24 mouse cellular contexts compared by ENCODE assay signal in the genomic region with DNA sequence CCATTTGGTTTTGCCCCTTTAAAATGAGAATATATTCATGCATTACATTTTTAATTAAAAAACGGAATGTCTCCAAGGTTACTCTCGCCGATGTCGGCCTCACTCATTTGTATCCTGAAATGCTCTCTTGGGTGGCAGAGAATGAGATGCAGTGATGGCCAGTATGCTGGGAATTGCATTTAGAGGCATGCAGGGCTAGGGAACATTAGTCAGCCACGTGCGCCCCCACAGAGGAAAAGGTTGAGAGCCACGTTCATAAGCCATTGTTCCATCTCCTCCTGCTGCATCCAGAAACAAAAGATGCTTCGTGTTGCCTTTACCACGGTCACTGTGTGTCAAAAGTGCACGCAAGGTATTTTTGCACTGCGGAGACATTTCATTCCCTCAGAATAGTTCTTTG.
DNase-seq lines count a peak whose midpoint lies in the region; ATAC-seq and TF ChIP-seq lines count a peak whose summit lies in the region.
"Had no signal": no experiment of that assay in that cellular context is flagged by ENCODE, and none has a peak within 500 bp of the region (broad histone marks: within the 10 kb centered on the region; RNA-seq: fewer than 3 reads in every experiment).

No protein-coding gene starts in this region.

- no peak for ATAC-seq in neural tube, embryonic 11.5 days (ENCODE audit: insufficient read depth, low FRiP score, low TSS enrichment)
- ATAC-seq in hindbrain, postnatal 0 days: no peak
- no peak for ATAC-seq in midbrain, postnatal 0 days (ENCODE audit: low FRiP score)
- ATAC-seq: intestine, embryonic 15.5 days; liver, embryonic 12.5 days; Patski had no signal

- peak overlapping the region; percentile 65 for H3K27ac ChIP-seq in neural tube, embryonic 11.5 days (ENCODE audit: low read depth, low read length)
- no peak overlapping the region for H3K27ac ChIP-seq in hindbrain, postnatal 0 days
- no peak overlapping the region for H3K27ac ChIP-seq in midbrain, postnatal 0 days (ENCODE audit: low read depth, low read length)
- H3K27ac ChIP-seq in kidney, adult 2 months (ENCODE audit: insufficient read depth, low read depth, low read length): no peak overlapping the region
- H3K27ac ChIP-seq in thymus, adult 2 months (ENCODE audit: control insufficient read depth, insufficient read depth, low read length): no peak overlapping the region
- H3K27ac ChIP-seq: heart, embryonic 10.5 days; intestine, embryonic 15.5 days; limb, embryonic 13.5 days; liver, embryonic 12.5 days; stomach, postnatal 0 days had no signal

- H3K9me3 ChIP-seq in neural tube, embryonic 11.5 days (ENCODE audit: control insufficient read depth, low read length): no peaks in the 10 kb centered on the region
- H3K9me3 ChIP-seq in hindbrain, postnatal 0 days (ENCODE audit: low read length): no peaks in the 10 kb centered on the region
- no peaks in the 10 kb centered on the region for H3K9me3 ChIP-seq in midbrain, postnatal 0 days (ENCODE audit: low read length)
- H3K9me3 ChIP-seq: heart, embryonic 10.5 days; intestine, embryonic 15.5 days; limb, embryonic 13.5 days; liver, embryonic 12.5 days had no signal

- no peaks in the 10 kb centered on the region for H3K36me3 ChIP-seq in neural tube, embryonic 11.5 days (ENCODE audit: control insufficient read depth, insufficient read depth, low read length)
- H3K36me3 ChIP-seq in hindbrain, postnatal 0 days (ENCODE audit: insufficient read depth, low read length): no peaks in the 10 kb centered on the region
- H3K36me3 ChIP-seq in midbrain, postnatal 0 days (ENCODE audit: insufficient read depth, low read length): no peaks in the 10 kb centered on the region
- H3K36me3 ChIP-seq in kidney, adult 2 months (ENCODE audit: control insufficient read depth, insufficient read depth, low read length): no peaks in the 10 kb centered on the region
- H3K36me3 ChIP-seq in thymus, adult 2 months (ENCODE audit: control insufficient read depth, insufficient read depth, low read length): no peaks in the 10 kb centered on the region
- H3K36me3 ChIP-seq: G1E; heart, embryonic 10.5 days; intestine, embryonic 15.5 days; limb, embryonic 13.5 days; liver, embryonic 12.5 days had no signal

- 0 out of 2 replicates have a peak overlapping the region, but pooled peaks have one; percentile 11 for H3K9ac ChIP-seq in neural tube, embryonic 11.5 days (ENCODE audit: low read length)
- no peak overlapping the region for H3K9ac ChIP-seq in hindbrain, postnatal 0 days (replicated peaks; ENCODE audit: low read length)
- H3K9ac ChIP-seq in midbrain, postnatal 0 days (replicated peaks; ENCODE audit: low read length, poor library complexity, severe bottlenecking): no peak overlapping the region
- H3K9ac ChIP-seq: intestine, embryonic 15.5 days; limb, embryonic 13.5 days; liver, embryonic 12.5 days had no signal

- no peak overlapping the region for H3K4me3 ChIP-seq in neural tube, embryonic 11.5 days (ENCODE audit: low read depth, low read length)
- H3K4me3 ChIP-seq in hindbrain, postnatal 0 days (ENCODE audit: low read length): no peak overlapping the region
- H3K4me3 ChIP-seq in midbrain, postnatal 0 days (ENCODE audit: low read depth, low read length): no peak overlapping the region
- H3K4me3 ChIP-seq in kidney, adult 2 months (ENCODE audit: insufficient read depth, low read depth, low read length): no peak overlapping the region
- no peak overlapping the region for H3K4me3 ChIP-seq in thymus, adult 2 months (ENCODE audit: control insufficient read depth, insufficient read depth, low read length)
- H3K4me3 ChIP-seq: heart, embryonic 10.5 days; intestine, embryonic 15.5 days; limb, embryonic 13.5 days; liver, embryonic 12.5 days had no signal

- H3K4me1 ChIP-seq in neural tube, embryonic 11.5 days (ENCODE audit: control insufficient read depth, insufficient read depth, low read length): peaks cover 8% of the 10 kb centered on the region
- H3K4me1 ChIP-seq in hindbrain, postnatal 0 days (ENCODE audit: insufficient read depth, low read length): no peaks in the 10 kb centered on the region
- H3K4me1 ChIP-seq in midbrain, postnatal 0 days (ENCODE audit: insufficient read depth, low read length): no peaks in the 10 kb centered on the region
- no peaks in the 10 kb centered on the region for H3K4me1 ChIP-seq in kidney, adult 2 months (ENCODE audit: control insufficient read depth, insufficient read depth, low read length)
- no peaks in the 10 kb centered on the region for H3K4me1 ChIP-seq in thymus, adult 2 months (replicated peaks; ENCODE audit: control insufficient read depth, insufficient read depth, low read length)
- H3K4me1 ChIP-seq: heart, embryonic 10.5 days; intestine, embryonic 15.5 days; limb, embryonic 13.5 days; liver, embryonic 12.5 days had no signal

- no peak overlapping the region for H3K4me2 ChIP-seq in neural tube, embryonic 11.5 days (ENCODE audit: low read depth)
- H3K4me2 ChIP-seq in hindbrain, postnatal 0 days (ENCODE audit: low read depth, low read length): no peak overlapping the region
- H3K4me2 ChIP-seq in midbrain, postnatal 0 days (ENCODE audit: low read depth, low read length, poor library complexity, severe bottlenecking): no peak overlapping the region
- H3K4me2 ChIP-seq: intestine, embryonic 15.5 days; limb, embryonic 13.5 days; liver, embryonic 12.5 days had no signal

- 57% methylated on average over 11 of the region's 11 CpGs for WGBS in neural tube, embryonic 11.5 days
- 19% methylated on average over 11 of the region's 11 CpGs for WGBS in hindbrain, postnatal 0 days
- 44% methylated on average over 11 of the region's 11 CpGs for WGBS in midbrain, postnatal 0 days
- 64% methylated on average over 11 of the region's 11 CpGs for WGBS in kidney, adult 2 months
- WGBS in thymus, adult 2 months: 84% methylated on average over 11 of the region's 11 CpGs

- peak; percentile 33 for DNase-seq in neural tube, embryonic 11.5 days (ENCODE audit: low spot score)
- no peak for DNase-seq in neural tube, embryonic 10.5 days (ENCODE audit: extremely low spot score, low spot score)
- DNase-seq in hindbrain, postnatal 0 days (ENCODE audit: low spot score): peak; percentile 12
- DNase-seq in midbrain, postnatal 0 days (ENCODE audit: low spot score): peak; percentile 15
- no peak for DNase-seq in kidney, adult 2 months
- DNase-seq in thymus, adult 2 months: no peak
- no peak for DNase-seq in adrenal gland, postnatal 36 days
- DNase-seq: B cell, adult 2 months; cerebellum, adult 11 months; cerebellum, adult 9-11 months; kidney, adult 9 months; kidney, postnatal 25 days; layer of hippocampus, adult 9-11 months; lung, adult 18-20 months; lung, postnatal 10 days; right cerebral cortex, postnatal 14 days had no signal

- H3K27me3 ChIP-seq in neural tube, embryonic 11.5 days (ENCODE audit: control insufficient read depth, insufficient read depth, low read length): no peaks in the 10 kb centered on the region
- no peaks in the 10 kb centered on the region for H3K27me3 ChIP-seq in hindbrain, postnatal 0 days (ENCODE audit: insufficient read depth, low read length)
- H3K27me3 ChIP-seq in midbrain, postnatal 0 days (ENCODE audit: insufficient read depth, low read length): no peaks in the 10 kb centered on the region
- H3K27me3 ChIP-seq in kidney, adult 2 months (replicated peaks; ENCODE audit: control insufficient read depth, insufficient read depth, low read length): no peaks in the 10 kb centered on the region; the same call in 1 of the 2 replicates
- H3K27me3 ChIP-seq in thymus, adult 2 months (ENCODE audit: control insufficient read depth, insufficient read depth, low read length): no peaks in the 10 kb centered on the region
- H3K27me3 ChIP-seq: CH12.LX; intestine, embryonic 15.5 days; limb, embryonic 13.5 days; liver, embryonic 12.5 days had no signal

- TF ChIP-seq POLR2A in kidney, adult 2 months (IDR thresholded peaks at IDR 0.05; ENCODE audit: low read depth, low read length): no peak
- no peak for TF ChIP-seq POLR2A in thymus, adult 2 months (IDR thresholded peaks at IDR 0.05; ENCODE audit: control insufficient read depth, extremely low read depth, insufficient read depth, low read length, poor library complexity)

- TF ChIP-seq CTCF in hindbrain, postnatal 0 days (IDR thresholded peaks at IDR 0.05; ENCODE audit: low read depth): no peak
- no peak for TF ChIP-seq CTCF in midbrain, postnatal 0 days (IDR thresholded peaks at IDR 0.05)
- no peak for TF ChIP-seq CTCF in kidney, adult 2 months (conservative IDR thresholded peaks at IDR 0.05; ENCODE audit: insufficient read depth, insufficient read length, low read depth, low read length)
- no peak for TF ChIP-seq CTCF in thymus, adult 2 months (IDR thresholded peaks at IDR 0.05; ENCODE audit: borderline replicate concordance, control insufficient read depth, extremely low read depth, insufficient read depth, low read length, poor library complexity)

Comparison
In these comparisons a context has a peak if more than half of its experiments do, and no peak if none do; other contexts are left out.
1. DNase-seq: peak in neural tube, embryonic 11.5 days (single experiment), hindbrain, postnatal 0 days (single experiment) and midbrain, postnatal 0 days (single experiment); none in neural tube, embryonic 10.5 days (single experiment), kidney, adult 2 months (single experiment), thymus, adult 2 months (single experiment) and adrenal gland, postnatal 36 days (0 of 2).